Mouse (Mus musculus) ES-E14 (cell line): ENCODE data around the gene Hspb1. TPM values are rescaled to one million over a fixed set of nuclear protein-coding genes. Genes with fewer than 3 reads are reported as not detected.
A peak's percentile ranks its signal among the peaks of the same experiment; 100 is the strongest.

Experiments
- DNase-seq: peaks from one replicate; pipeline ENCODE4 v3.0.0-alpha.2; 2013; ENCODE audit warnings: low read depth, low spot score
- H3K27ac ChIP-seq: 2 replicates; pipeline ENCODE4 v1.5.1; 2012; ENCODE audit warnings: low read depth, mild to moderate bottlenecking, low read length, moderate library complexity, mixed read lengths; ENCODE audit not compliant: poor library complexity, insufficient read depth, severe bottlenecking
- H3K36me3 ChIP-seq: 2 replicates; pipeline ENCODE4 v1.6.1; 2012; ENCODE audit warnings: mild to moderate bottlenecking, low read length, moderate library complexity, mixed read lengths; ENCODE audit not compliant: control insufficient read depth, poor library complexity, insufficient read depth, severe bottlenecking
- H3K4me1 ChIP-seq, 2 experiments: fragments of 150-350 bp in 1 of 2; sonication (generic) in 1 of 2; 2 replicates each; pipeline ENCODE4 v1.6.1; 2012; ENCODE audit warnings: low read length in 2 of 2, mild to moderate bottlenecking in 1 of 2, mixed read lengths in 1 of 2; ENCODE audit not compliant: control insufficient read depth in 2 of 2, insufficient read depth in 2 of 2, poor library complexity in 1 of 2
- H3K4me3 ChIP-seq, 2 experiments: fragments of 150-350 bp in 1 of 2; sonication (generic) in 1 of 2; 2 replicates each; pipeline ENCODE4 v1.5.1; 2012; ENCODE audit warnings: low read length in 2 of 2, low read depth in 1 of 2, mild to moderate bottlenecking in 1 of 2, mixed read lengths in 1 of 2; ENCODE audit not compliant: insufficient read depth in 1 of 2, poor library complexity in 1 of 2, severe bottlenecking in 1 of 2
- H3K9ac ChIP-seq: 2 replicates; pipeline ENCODE4 v1.6.1; 2012; ENCODE audit warnings: low read depth, mild to moderate bottlenecking, low read length, mixed read lengths; ENCODE audit not compliant: poor library complexity, insufficient read depth, severe bottlenecking
- H3K9me3 ChIP-seq: fragments of 150-350 bp; sonication (generic); 2 replicates; pipeline ENCODE4 v1.6.1; 2012; ENCODE audit warnings: low read depth, mild to moderate bottlenecking, low read length; ENCODE audit not compliant: control insufficient read depth, insufficient read depth
- CHD2 ChIP-seq: IDR thresholded peaks from 2 replicates; pipeline ENCODE4 v1.6.1; 2014; ENCODE audit warnings: mild to moderate bottlenecking, low read depth, low read length, inconsistent platforms
- HCFC1 ChIP-seq: IDR thresholded peaks from 2 replicates; pipeline ENCODE4 v1.6.1; 2012; ENCODE audit warnings: low read length, inconsistent platforms, borderline replicate concordance; ENCODE audit not compliant: insufficient read depth
- MAFK ChIP-seq: IDR thresholded peaks from 2 replicates; pipeline ENCODE4 v1.6.1; 2014; ENCODE audit warnings: mild to moderate bottlenecking, low read depth, low read length, inconsistent platforms; ENCODE audit not compliant: insufficient read depth
- ZC3H11A ChIP-seq: IDR thresholded peaks from 2 replicates; pipeline ENCODE4 v1.6.1; 2012; ENCODE audit warnings: low read depth, mild to moderate bottlenecking, inconsistent platforms, low read length, borderline replicate concordance
- ZNF384 ChIP-seq: IDR thresholded peaks from 2 replicates; pipeline ENCODE4 v1.6.1; 2012; ENCODE audit warnings: low read depth, low read length, inconsistent platforms
- in situ Hi-C, 2 experiments: fragments of 600-800 bp; cut with MboI; formaldehyde crosslinking; loops; one replicate each; pipeline ENCODE4 v1.15.1; 2025; ENCODE audit warnings: low sequenced_read_pairs in 2 of 2, inconsistent platforms in 1 of 2; ENCODE audit not compliant: unreplicated experiment in 2 of 2
- total RNA-seq: library from RNA; depleted of rRNA; stranded (reverse); fragments of 300-350 nt; gene quantifications from 2 replicates; pipeline ENCODE4 v1.2.3, GENCODE M21; 2012; rRNA removed

Gene Hspb1
- total RNA-seq, 1 experiment: 878 TPM

DNA sequence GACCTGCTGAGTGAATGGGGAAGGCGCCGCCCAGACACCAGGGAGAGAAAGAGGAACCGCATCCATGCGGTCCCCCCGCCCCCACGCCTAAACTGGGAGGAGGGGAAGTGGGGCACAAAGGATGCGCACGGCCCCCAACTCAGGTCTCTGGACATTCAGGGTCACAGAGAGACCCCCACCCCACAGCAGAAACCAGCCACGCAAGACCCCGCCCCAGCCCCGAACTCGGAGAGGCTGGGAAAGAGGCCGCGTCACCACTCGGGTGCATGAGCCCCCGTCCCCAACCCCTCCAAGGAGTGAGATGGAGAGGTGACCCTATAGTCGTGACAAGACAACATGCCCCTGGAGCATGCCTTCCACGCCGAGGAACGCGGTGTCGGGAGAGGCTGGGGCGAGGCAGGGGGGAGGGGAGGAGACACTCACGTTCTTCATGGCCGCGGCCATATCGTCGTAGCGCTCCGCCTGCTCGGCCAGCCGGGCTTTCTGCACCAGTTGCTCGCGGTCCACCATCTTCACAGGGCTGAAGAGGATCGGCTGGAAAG, 46.3 kb downstream of the Hspb1 start:
- Histone ChIP-seq H3K27ac (peak overlapping the region; percentile 98), H3K9ac (peak overlapping the region; percentile 98), H3K9me3 (no peaks in the 10 kb centered on the region), H3K4me1 (peaks cover 6 to 12% of the 10 kb centered on the region in 2 experiments; a peak in 3 of 4 replicates), H3K36me3 (peaks cover 29% of the 10 kb centered on the region), H3K4me3 (peak overlapping the region; percentile 87 to 98)
- DNase-seq: peak; percentile 51
- in situ Hi-C loops: no loop called here
- no peak for TF ChIP-seq MAFK
- TF ChIP-seq HCFC1: no peak
- TF ChIP-seq CHD2: 0 out of 2 replicates have a peak, but pooled peaks have one; percentile 50
- TF ChIP-seq ZNF384: 0 out of 2 replicates have a peak, but pooled peaks have one; percentile 0
- TF ChIP-seq ZC3H11A: no peak

DNA sequence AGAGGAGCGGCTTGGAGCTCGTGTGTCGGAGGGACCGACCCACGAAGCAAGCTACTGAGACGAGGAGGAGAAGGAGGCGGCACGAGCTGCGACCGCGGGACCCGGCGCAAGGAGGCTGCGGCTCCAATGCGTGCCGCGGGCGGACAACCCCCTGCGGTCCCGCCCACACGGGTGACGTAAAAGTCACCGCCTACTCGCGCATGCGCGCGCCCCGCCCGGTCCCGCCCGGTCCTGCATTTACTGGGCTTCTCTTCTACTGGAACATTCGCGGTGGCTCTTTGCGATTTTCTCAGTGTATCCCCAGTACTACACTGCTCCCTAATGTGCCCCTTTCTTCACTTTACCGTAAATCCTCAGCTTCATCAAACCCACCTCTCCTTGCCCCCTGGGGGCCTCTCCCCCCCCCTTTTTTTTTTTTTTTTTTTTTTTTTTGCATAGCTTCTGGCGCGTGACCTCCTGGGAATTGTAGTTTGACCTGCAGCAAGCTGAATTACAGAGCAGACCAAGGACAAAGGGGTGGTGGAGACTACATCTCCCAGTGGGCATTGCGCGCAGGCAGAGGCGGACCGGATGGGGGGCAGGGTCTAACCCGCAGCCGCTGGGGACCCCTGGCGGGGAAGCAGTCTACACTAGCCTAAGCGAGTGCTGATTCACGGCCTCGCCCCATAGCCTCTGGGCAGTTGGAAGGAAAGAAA, 46.9 kb downstream of the Hspb1 start, which contains the start of gene Ywhag:
Ywhag (minus strand) TSS at position 136 of the 695 bp plus-strand sequence.
- Histone ChIP-seq H3K27ac (peak within 1 kb of the TSS; percentile 98), H3K9me3 (no peaks in the 10 kb centered on the region), H3K36me3 (peaks cover 23% of the 10 kb centered on the region), H3K4me1 (peaks cover 6 to 11% of the 10 kb centered on the region in 2 experiments; a peak in 3 of 4 replicates), H3K9ac (peak within 1 kb of the TSS; percentile 98), H3K4me3 (peak within 1 kb of the TSS; percentile 87 to 98)
- TF ChIP-seq ZC3H11A (no peak), MAFK (peak; percentile 74), ZNF384 (peak; percentile 100), CHD2 (peak; percentile 14; the same call in 1 of the 2 replicates), HCFC1 (peak; percentile 95)
- peak; percentile 93 for DNase-seq
- in situ Hi-C loops: no loop called here

DNA sequence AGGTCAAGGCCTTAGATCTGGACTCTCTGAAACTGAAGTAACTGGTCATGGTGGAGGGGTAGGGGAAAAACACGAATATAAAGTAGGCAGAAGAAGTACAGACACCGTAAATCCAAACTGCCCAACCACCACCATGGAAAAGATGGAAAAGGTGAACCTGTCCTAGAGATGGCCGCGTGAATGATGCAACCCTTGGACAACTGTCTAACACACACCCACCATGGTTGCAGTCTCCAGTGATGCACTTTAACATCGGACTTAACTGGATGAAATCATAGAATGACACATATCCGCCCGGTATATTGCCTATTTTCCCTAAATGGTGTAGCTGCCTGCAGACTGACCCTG, 47.4 kb downstream of the Hspb1 start:
- Histone ChIP-seq H3K9ac (peak overlapping the region; percentile 79), H3K4me1 (peaks cover 6 to 12% of the 10 kb centered on the region in 2 experiments; a peak in 3 of 4 replicates), H3K9me3 (no peaks in the 10 kb centered on the region), H3K4me3 (peak overlapping the region; percentile 19 to 65), H3K36me3 (peaks cover 19% of the 10 kb centered on the region), H3K27ac (peak overlapping the region; percentile 98)
- DNase-seq: no peak
- TF ChIP-seq CHD2: no peak
- TF ChIP-seq ZNF384: no peak
- in situ Hi-C loops: no loop called here

DNA sequence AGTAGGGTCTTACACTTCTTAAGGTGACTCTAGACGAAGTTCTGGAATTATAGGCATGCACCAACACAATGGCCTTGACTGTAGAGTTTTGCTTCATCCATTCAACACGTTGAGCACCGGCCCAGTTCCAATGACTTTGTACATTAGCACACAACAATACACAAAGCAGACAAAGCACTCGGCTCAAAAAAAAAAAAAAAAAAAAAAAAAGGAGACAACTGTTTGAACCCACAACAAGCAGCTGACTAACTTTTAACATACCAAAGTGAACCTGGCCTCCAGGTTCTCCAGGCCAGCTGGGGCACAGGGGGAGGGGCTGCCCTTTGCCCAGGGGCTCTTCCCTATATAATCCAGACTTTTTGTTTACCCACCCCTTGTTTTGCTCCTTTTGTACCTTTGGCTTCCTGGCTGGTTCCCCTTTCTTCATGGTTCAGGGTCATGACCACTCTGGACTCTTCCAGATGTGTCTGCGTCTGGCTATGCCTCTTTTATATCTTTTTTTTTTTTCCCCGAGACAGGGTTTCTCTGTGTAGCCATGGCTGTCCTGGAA, 48.0 kb downstream of the Hspb1 start:
- H3K4me3 ChIP-seq: peak overlapping the region; percentile 19 to 65; a peak in 3 of 4 replicates
- peaks cover 13% of the 10 kb centered on the region for H3K36me3 ChIP-seq
- in situ Hi-C loops: no loop called here
- TF ChIP-seq HCFC1: no peak
- TF ChIP-seq CHD2: 0 out of 2 replicates have a peak, but pooled peaks have one; percentile 8
- TF ChIP-seq MAFK: peak; percentile 18; the same call in 1 of the 2 replicates
- TF ChIP-seq ZNF384: peak; percentile 99
- TF ChIP-seq ZC3H11A: no peak
- H3K27ac ChIP-seq: peak overlapping the region; percentile 98
- H3K9me3 ChIP-seq: no peaks in the 10 kb centered on the region
- H3K9ac ChIP-seq: peak overlapping the region; percentile 79
- peak; percentile 63 for DNase-seq
- H3K4me1 ChIP-seq: peaks cover 6 to 14% of the 10 kb centered on the region in 2 experiments; a peak in 3 of 4 replicates

Other genes starting within 250 kb of the Hspb1 start
- 125 and 153 TPM in 2 replicates for gene Por, start 217.9 kb upstream of the Hspb1 start, total RNA-seq
- 38.7 and 42.2 TPM in 2 replicates for gene Tmem120a, start 143.5 kb upstream of the Hspb1 start, total RNA-seq
- not detected in 2 replicates for gene Styxl1, start 109.5 kb upstream of the Hspb1 start, total RNA-seq
- gene Mdh2, start 109.4 kb upstream of the Hspb1 start, total RNA-seq: 181 and 223 TPM in 2 replicates
- 0.18 and 0.90 TPM in 2 replicates for gene Srrm3, start 81.0 kb upstream of the Hspb1 start, total RNA-seq
- 109 and 176 TPM in 2 replicates for gene Ywhag, start 46.7 kb downstream of the Hspb1 start, total RNA-seq
- 10.9 and 11.0 TPM in 2 replicates for gene Ssc4d, start 86.6 kb downstream of the Hspb1 start, total RNA-seq
- 12.7 and 16.1 TPM in 2 replicates for gene Zp3, start 92.2 kb downstream of the Hspb1 start, total RNA-seq
- gene Dtx2, start 106.9 kb downstream of the Hspb1 start, total RNA-seq: 26.7 and 28.3 TPM in 2 replicates
- 1.6 and 2.2 TPM in 2 replicates for gene Upk3b, start 150.6 kb downstream of the Hspb1 start, total RNA-seq
- gene Upk3bl, start 166.6 kb downstream of the Hspb1 start, total RNA-seq: 2.2 and 5.1 TPM in 2 replicates
- 17.4 and 21.7 TPM in 2 replicates for gene Rasa4, start 196.0 kb downstream of the Hspb1 start, total RNA-seq
- 168 and 195 TPM in 2 replicates for gene Polr2j, start 228.7 kb downstream of the Hspb1 start, total RNA-seq
- 74.7 and 89.7 TPM in 2 replicates for gene Lrwd1, start 248.2 kb downstream of the Hspb1 start, total RNA-seq
- gene Alkbh4, start 248.2 kb downstream of the Hspb1 start, total RNA-seq: 11.3 and 13.3 TPM in 2 replicates